Mouse (Mus musculus) forebrain, embryonic 12.5 days (tissue): Measurements from ENCODE around the gene Ldhal6b. TPM values are rescaled to one million over a fixed set of nuclear protein-coding genes. Genes with fewer than 3 reads are reported as not detected.

Experiments
- ATAC-seq: fragments of 200-750 bp; cut with Nextera tagmentation; 2 replicates; pipeline ENCODE4 v1.8.0; 2017; ENCODE audit warnings: moderate TSS enrichment; ENCODE audit not compliant: low FRiP score
- H3K27ac ChIP-seq: fragments of 300-500 bp; sonication (generic); 2 replicates; pipeline ENCODE4 v1.5.1; 2016; ENCODE audit warnings: mild to moderate bottlenecking
- H3K27me3 ChIP-seq: fragments of 300-500 bp; sonication (generic); 2 replicates; pipeline ENCODE4 v1.6.1; 2016; ENCODE audit warnings: mild to moderate bottlenecking
- H3K36me3 ChIP-seq: fragments of 300-500 bp; sonication (generic); replicated peaks from 2 replicates; pipeline ENCODE4 v1.6.1; 2016; ENCODE audit warnings: mild to moderate bottlenecking
- H3K4me1 ChIP-seq: fragments of 300-500 bp; sonication (generic); 2 replicates; pipeline ENCODE4 v1.6.1; 2016
- H3K4me2 ChIP-seq: fragments of 300-500 bp; sonication (generic); 2 replicates; pipeline ENCODE4 v1.6.1; 2016; ENCODE audit warnings: mild to moderate bottlenecking, moderate library complexity
- H3K4me3 ChIP-seq: fragments of 300-500 bp; sonication (generic); replicated peaks from 2 replicates; pipeline ENCODE4 v1.5.1; 2016; ENCODE audit warnings: mild to moderate bottlenecking
- H3K9ac ChIP-seq: fragments of 300-500 bp; sonication (generic); 2 replicates; pipeline ENCODE4 v1.6.1; 2016; ENCODE audit warnings: mild to moderate bottlenecking
- H3K9me3 ChIP-seq: fragments of 300-500 bp; sonication (generic); 2 replicates; pipeline ENCODE4 v1.6.1; 2016
- WGBS: fragments of 180-500 bp; shearing (Covaris S2); methylation state at CpG from one replicate; pipeline ENCODE4 v1.1.7; 2016; 5-methylcytosine and 5-hydroxymethylcytosine counted together
- polyA plus RNA-seq: library from polyadenylated mRNA; unstranded; fragments of >200 nt; fragmentation: Nextera tagmentation; extraction: Ambion mirVana; gene quantifications from 2 replicates; pipeline ENCODE4 v1.2.1, GENCODE M21; 2016

The Ldhal6b gene
- polyA plus RNA-seq, 1 experiment from 2014 or later: 0.13 TPM

DNA sequence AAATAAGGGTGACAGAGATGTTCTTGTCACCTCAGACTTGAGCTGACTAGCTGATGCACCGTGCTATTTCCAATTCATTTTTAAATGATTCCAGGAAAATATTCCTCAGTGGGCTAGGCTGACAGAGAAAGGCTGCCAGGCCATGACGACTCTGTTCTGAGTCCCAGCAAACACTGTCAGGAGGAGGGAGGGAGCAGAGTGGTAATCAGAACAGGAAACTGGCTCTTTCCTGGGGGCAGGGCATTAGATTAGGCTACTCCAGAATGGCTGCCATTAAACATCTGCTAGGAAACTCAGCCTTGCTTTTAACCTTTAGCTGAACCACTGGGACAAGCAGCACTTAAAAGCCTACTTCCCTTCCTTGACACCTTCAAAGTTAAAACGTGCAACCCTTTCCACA lies 6.6 kb upstream of the Ldhal6b start:
- ATAC-seq: no peak
- 76% methylated on average over 3 of the region's 3 CpGs for WGBS
- no peaks in the 10 kb centered on the region for H3K4me1 ChIP-seq

DNA sequence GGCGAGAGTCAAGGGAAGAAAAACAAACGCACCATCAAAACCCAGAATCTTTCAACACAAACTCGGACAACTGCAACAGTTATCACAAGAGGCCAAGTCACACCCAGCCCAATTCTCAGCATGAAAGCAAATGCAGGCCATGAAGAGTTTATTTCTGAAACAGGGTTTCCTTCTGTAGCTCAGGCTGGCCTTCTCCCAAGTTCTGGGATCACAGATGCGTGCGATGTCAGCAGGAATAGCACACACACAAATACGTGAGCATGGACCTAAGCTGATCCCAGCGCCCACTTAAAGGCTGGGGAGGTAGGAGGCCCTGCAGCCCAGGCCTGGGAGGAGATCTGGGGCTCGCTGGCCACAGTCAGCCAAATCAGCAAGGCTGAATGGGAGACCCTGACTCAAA lies 5.6 kb upstream of the Ldhal6b start:
- H3K4me3 ChIP-seq: no peak overlapping the region
- peaks cover 8% of the 10 kb centered on the region; the same call in 1 of the 2 replicates for H3K36me3 ChIP-seq
- no peaks in the 10 kb centered on the region for H3K27me3 ChIP-seq
- H3K27ac ChIP-seq: no peak overlapping the region
- 90% methylated on average over 8 of the region's 8 CpGs for WGBS
- no peak overlapping the region for H3K9ac ChIP-seq
- no peaks in the 10 kb centered on the region for H3K9me3 ChIP-seq
- no peaks in the 10 kb centered on the region for H3K4me1 ChIP-seq
- no peak overlapping the region for H3K4me2 ChIP-seq
- ATAC-seq: no peak

More for the DNA sequence above, 6.6 kb upstream of the Ldhal6b start:
- no peaks in the 10 kb centered on the region for H3K9me3 ChIP-seq
- H3K4me3 ChIP-seq: no peak overlapping the region
- H3K27ac ChIP-seq: no peak overlapping the region
- H3K36me3 ChIP-seq: peaks cover 8% of the 10 kb centered on the region; the same call in 1 of the 2 replicates
- H3K9ac ChIP-seq: no peak overlapping the region
- H3K27me3 ChIP-seq: no peaks in the 10 kb centered on the region
- no peak overlapping the region for H3K4me2 ChIP-seq

DNA sequence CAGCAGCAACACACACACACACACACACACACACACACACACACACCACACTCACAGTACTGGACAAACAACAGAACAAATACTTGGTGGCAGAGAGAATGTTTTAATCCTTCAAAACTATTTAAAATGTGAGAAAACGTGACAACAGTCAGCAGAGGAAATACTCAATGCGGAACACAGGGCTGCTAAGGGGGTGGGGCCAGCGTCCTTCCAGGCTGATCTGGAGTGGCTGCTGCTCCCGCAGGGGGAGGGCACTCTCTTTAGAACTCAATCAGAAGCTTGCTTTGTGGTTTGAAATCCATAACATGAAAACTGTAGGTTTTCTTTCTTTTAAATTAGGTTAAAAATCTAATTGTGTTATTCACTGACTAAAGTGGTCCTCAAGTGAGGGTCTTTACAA lies 3.3 kb upstream of the Ldhal6b start:
- Histone ChIP-seq H3K27me3 (no peaks in the 10 kb centered on the region), H3K4me1 (no peaks in the 10 kb centered on the region), H3K4me3 (no peak overlapping the region), H3K9me3 (no peaks in the 10 kb centered on the region), H3K9ac (no peak overlapping the region), H3K36me3 (peaks cover 17% of the 10 kb centered on the region), H3K27ac (no peak overlapping the region), H3K4me2 (no peak overlapping the region)
- WGBS: 52% methylated on average over 4 of the region's 4 CpGs
- no peak for ATAC-seq

DNA sequence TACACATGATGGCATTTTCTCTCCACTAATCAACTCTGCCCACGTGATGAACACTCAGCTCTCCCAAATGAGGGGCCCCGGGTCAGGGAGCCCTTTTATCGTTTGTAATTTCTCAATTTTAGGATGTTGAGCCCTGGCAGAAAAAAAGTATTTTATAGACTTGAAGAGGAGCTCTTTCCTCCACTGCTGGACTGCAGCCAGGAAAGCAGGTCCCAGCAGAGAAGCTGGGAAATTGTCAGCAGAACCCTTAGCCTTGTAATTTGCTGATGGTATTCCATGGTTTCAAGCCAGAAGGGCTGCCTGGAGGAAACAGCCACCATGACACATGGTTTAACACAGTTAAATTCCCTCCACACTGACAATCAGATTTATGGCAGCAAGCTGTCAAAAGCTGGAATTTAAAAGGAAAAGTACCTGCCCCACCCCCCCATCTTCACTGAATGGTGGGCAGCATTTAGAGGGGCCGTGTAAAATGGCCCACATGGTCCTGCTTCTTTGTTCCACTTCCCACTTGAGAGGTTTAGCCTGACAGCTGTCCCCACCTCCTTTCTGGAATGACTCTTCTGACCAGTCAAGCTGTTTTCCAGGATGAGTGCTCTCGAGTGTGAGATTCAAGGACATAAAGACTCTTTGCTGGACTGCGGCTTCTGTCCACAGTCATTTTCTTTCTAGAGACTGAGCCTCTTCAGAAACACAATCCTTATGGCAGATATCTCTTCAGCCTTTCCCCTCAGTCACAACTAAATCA lies 1.4 kb upstream of the Ldhal6b start:
- H3K9me3 ChIP-seq: no peaks in the 10 kb centered on the region
- no peak overlapping the region for H3K9ac ChIP-seq
- peaks cover 17% of the 10 kb centered on the region for H3K36me3 ChIP-seq
- H3K27ac ChIP-seq: no peak overlapping the region
- H3K4me1 ChIP-seq: no peaks in the 10 kb centered on the region
- H3K27me3 ChIP-seq: no peaks in the 10 kb centered on the region
- no peak overlapping the region for H3K4me2 ChIP-seq
- WGBS: 74% methylated on average over 6 of the region's 6 CpGs
- no peak overlapping the region for H3K4me3 ChIP-seq
- no peak for ATAC-seq

DNA sequence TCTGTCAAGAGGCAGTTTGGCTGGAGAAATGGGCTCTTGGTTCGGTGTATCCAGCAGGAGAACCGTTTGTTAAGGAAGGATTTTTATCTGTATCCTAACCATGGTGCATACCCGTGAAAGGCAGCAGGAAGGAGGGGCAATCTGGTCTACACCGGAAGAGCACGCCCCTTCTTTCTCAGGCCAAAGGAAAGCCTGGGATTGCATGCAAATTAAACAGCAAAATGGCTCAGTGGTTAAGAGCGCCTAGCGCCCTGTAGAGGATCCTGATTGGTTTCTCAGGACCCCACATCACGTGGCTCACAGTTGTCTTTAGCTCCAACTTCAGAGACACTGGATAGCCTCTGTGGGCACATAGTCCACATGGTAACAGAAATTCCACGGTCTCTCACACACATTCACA lies 489 bp upstream of the Ldhal6b start:
- no peak for ATAC-seq
- H3K27me3 ChIP-seq: no peaks in the 10 kb centered on the region
- H3K27ac ChIP-seq: no peak overlapping the region
- no peak overlapping the region for H3K9ac ChIP-seq
- peaks cover 17% of the 10 kb centered on the region for H3K36me3 ChIP-seq
- no peak overlapping the region for H3K4me3 ChIP-seq
- H3K9me3 ChIP-seq: no peaks in the 10 kb centered on the region
- WGBS: 89% methylated on average over 9 of the region's 9 CpGs
- no peak overlapping the region for H3K4me2 ChIP-seq
- no peaks in the 10 kb centered on the region for H3K4me1 ChIP-seq

DNA sequence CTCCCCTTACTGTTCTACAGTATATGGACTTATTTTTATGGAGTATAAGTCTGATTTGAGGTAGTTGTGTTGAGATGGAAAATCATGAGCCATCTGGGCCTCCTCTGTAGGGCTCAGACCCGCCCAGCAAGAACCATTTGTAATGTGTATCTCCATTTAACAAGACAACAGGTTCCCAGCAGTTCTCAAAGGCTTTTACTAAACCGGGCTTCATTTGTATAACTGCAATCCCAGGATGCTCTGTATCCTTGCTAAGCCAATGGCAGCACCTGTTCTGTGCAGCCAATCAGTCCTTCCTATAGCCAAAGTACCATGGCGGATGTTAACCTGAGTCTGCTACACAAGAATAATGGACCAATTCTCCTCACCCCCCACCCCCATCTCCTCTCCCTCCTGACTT lies 2.0 kb downstream of the Ldhal6b start:
- Histone ChIP-seq H3K27ac (no peak overlapping the region), H3K9me3 (no peaks in the 10 kb centered on the region), H3K4me2 (no peak overlapping the region), H3K9ac (no peak overlapping the region), H3K36me3 (peaks cover 17% of the 10 kb centered on the region), H3K4me3 (no peak overlapping the region), H3K27me3 (no peaks in the 10 kb centered on the region), H3K4me1 (no peaks in the 10 kb centered on the region)
- WGBS: 89% methylated on average over 3 of the region's 3 CpGs
- no peak for ATAC-seq

DNA sequence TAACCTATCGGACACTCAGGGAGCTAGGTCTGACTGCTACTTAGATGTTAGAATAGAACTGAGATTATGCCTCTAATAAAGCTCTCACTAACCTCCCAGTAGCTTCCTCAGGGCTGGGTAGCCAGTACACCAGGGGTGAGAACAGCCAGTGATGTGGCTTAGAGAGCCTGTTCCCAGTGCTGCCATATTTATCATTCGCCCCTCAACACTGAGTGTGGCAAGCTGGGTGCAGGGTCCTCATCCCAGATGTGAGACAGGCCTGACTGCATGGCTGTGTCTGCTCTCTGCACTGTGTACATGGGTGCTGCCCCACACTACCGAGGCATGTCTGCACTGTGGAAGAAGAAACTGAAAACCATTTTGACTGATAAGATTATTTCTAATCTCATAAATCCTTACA lies 4.5 kb downstream of the Ldhal6b start:
- Histone ChIP-seq H3K4me1 (no peaks in the 10 kb centered on the region), H3K4me2 (no peak overlapping the region), H3K9ac (no peak overlapping the region), H3K27ac (no peak overlapping the region), H3K36me3 (peaks cover 21% of the 10 kb centered on the region), H3K4me3 (no peak overlapping the region), H3K9me3 (no peaks in the 10 kb centered on the region), H3K27me3 (no peaks in the 10 kb centered on the region)
- WGBS: 96% methylated on average over 3 of the region's 3 CpGs
- ATAC-seq: no peak

DNA sequence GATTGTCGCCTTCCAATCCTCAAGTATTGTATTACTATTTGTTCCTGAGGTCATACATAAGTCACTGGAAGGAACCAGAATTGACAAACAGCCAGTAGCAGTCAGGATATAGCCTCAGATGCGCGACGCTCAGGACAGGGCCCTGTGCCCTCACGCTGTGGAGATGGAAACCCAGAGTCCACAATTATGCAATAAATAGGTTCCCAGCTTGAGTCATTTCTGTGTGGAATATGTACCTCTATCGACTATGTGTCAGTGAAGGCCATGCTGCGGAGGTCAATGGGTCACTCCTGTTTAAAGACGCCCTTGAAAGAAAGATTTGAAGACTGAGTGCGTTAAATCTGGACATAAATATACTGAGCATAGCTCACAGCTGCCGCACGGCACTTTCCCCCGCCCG lies 5.2 kb downstream of the Ldhal6b start:
- H3K4me3 ChIP-seq: no peak overlapping the region
- H3K9ac ChIP-seq: no peak overlapping the region
- H3K27ac ChIP-seq: no peak overlapping the region
- no peak for ATAC-seq
- H3K4me1 ChIP-seq: no peaks in the 10 kb centered on the region
- no peaks in the 10 kb centered on the region for H3K9me3 ChIP-seq
- no peak overlapping the region for H3K4me2 ChIP-seq
- H3K27me3 ChIP-seq: no peaks in the 10 kb centered on the region
- H3K36me3 ChIP-seq: peaks cover 17% of the 10 kb centered on the region
- 90% methylated on average over 13 of the region's 13 CpGs for WGBS

DNA sequence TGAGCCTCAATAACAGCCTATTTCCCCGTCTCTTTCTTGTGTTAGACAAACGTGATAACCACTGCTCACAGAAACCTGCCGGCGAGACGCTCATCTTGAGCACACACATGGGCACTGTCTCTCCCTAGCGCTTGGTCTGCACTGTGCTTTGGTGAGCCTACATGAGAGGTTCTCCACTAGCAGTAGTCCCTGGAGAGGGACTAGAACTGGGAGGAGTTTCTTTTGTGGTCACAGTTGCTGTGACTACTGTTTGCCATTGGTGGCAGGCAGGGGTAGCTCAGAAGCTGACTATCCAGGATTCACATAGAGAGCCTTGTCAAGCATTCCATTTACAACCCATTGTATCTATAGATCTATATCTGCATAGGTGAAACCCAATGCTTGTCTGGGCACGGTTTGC lies 5.8 kb downstream of the Ldhal6b start:
- no peaks in the 10 kb centered on the region for H3K4me1 ChIP-seq
- H3K27ac ChIP-seq: no peak overlapping the region
- no peaks in the 10 kb centered on the region for H3K9me3 ChIP-seq
- no peak overlapping the region for H3K4me3 ChIP-seq
- H3K27me3 ChIP-seq: no peaks in the 10 kb centered on the region
- H3K36me3 ChIP-seq: peaks cover 11% of the 10 kb centered on the region
- no peak overlapping the region for H3K4me2 ChIP-seq
- no peak for ATAC-seq
- 91% methylated on average over 7 of the region's 7 CpGs for WGBS
- no peak overlapping the region for H3K9ac ChIP-seq

DNA sequence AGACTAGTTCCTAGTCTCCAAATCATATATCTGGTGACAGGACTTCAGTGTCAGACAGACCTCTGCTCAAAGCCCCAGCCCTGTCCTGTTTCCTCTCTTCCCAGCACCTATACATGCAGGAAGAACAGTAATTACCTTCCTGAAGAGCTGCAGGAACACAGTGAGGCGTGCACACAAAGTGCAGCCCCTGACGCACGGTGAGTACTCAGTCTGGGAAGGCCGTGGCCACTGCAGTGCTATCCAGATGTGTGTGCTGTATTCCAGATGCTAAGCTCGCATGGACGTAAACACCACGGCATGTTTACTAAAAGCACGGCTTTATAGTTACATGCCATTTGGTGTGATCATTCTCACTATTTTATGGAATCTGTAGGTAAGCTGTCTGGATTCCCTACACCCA lies 6.3 kb downstream of the Ldhal6b start:
- H3K9me3 ChIP-seq: no peaks in the 10 kb centered on the region
- no peak overlapping the region for H3K4me2 ChIP-seq
- H3K27me3 ChIP-seq: no peaks in the 10 kb centered on the region
- ATAC-seq: no peak
- no peak overlapping the region for H3K27ac ChIP-seq
- WGBS: 95% methylated on average over 8 of the region's 8 CpGs
- H3K4me3 ChIP-seq: no peak overlapping the region
- H3K4me1 ChIP-seq: no peaks in the 10 kb centered on the region
- no peak overlapping the region for H3K9ac ChIP-seq
- peaks cover 10% of the 10 kb centered on the region for H3K36me3 ChIP-seq

DNA sequence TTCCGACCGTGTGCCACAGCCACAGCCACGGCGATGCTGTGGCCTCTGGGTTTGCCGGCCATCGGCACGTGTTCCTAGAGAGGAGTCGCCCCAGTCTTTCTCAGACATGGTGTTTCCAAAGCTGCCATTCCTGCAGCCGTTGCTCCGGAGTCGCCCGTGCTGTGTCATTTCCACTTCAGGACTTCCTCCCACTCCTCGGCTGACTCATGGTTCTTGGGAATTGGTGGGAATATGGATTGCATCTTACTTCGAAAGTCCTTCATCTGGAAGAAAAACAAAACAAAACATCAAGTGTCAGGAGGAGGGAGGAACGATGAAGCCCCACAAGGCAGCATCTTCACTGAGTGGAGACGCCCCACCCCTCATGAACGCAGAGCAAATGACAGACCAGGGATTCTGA lies 7.4 kb downstream of the Ldhal6b start:
- Histone ChIP-seq H3K9ac (no peak overlapping the region), H3K4me2 (no peak overlapping the region), H3K27me3 (no peaks in the 10 kb centered on the region), H3K9me3 (no peaks in the 10 kb centered on the region), H3K4me1 (0 out of 2 replicates have a peak, but pooled peaks cover 4% of the 10 kb centered on the region), H3K4me3 (no peak overlapping the region), H3K36me3 (peaks cover 10% of the 10 kb centered on the region), H3K27ac (no peak overlapping the region)
- no peak for ATAC-seq
- 93% methylated on average over 17 of the region's 17 CpGs for WGBS

DNA sequence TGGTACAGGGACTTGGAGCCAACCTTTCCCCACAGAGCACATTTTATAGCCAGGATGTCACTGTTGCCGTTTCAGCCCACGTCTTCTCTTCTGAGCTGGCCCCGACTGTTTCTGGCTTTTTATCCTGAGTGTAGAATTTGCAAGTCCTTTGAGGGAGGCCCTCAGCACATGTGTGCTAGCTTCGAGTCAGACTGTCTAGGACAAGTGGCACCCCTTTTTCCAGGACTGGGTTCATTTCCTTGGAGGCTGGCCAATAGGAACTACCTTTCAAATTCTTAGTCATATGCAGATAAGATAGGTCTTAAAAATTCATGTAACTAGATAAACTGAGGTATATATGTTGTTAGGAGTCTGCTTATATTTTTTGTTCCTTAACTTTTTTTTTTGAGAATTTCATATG lies 8.2 kb downstream of the Ldhal6b start:
- Histone ChIP-seq H3K9me3 (no peaks in the 10 kb centered on the region), H3K9ac (no peak overlapping the region), H3K27me3 (peaks cover 5% of the 10 kb centered on the region), H3K27ac (no peak overlapping the region), H3K4me2 (no peak overlapping the region), H3K36me3 (peaks cover 10% of the 10 kb centered on the region), H3K4me1 (0 out of 2 replicates have a peak, but pooled peaks cover 4% of the 10 kb centered on the region), H3K4me3 (no peak overlapping the region)
- 85% methylated on average over 4 of the region's 4 CpGs for WGBS
- ATAC-seq: no peak

DNA sequence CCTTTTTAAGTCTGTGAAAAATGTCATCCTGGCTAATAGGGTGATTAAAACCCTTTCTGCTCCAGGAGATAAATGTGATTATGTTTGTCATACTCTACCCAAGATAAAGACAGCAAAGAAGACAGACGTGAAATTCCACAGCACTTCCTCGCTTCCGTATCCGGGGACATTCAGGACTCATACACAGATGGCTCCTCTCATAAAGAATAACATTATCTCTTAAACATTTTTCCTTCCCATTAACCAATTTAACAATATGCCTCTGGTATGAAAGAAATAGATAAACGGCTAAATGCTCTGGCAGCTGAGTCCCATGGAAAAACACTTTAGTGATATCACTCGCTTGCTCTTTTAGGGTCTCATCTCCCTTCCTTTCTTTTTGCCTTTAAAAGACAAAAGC lies 11.5 kb downstream of the Ldhal6b start:
- peaks cover 33% of the 10 kb centered on the region for H3K27me3 ChIP-seq
- no peak for ATAC-seq
- H3K9me3 ChIP-seq: no peaks in the 10 kb centered on the region
- H3K4me2 ChIP-seq: no peak overlapping the region
- peaks cover 14% of the 10 kb centered on the region for H3K4me1 ChIP-seq
- no peak overlapping the region for H3K27ac ChIP-seq
- H3K9ac ChIP-seq: no peak overlapping the region
- peaks cover 10% of the 10 kb centered on the region for H3K36me3 ChIP-seq
- WGBS: 78% methylated on average over 6 of the region's 6 CpGs
- no peak overlapping the region for H3K4me3 ChIP-seq
